Mouse (Mus musculus): ENCODE results near the gene Dcst2. TPM values are rescaled to one million over a fixed set of nuclear protein-coding genes. Genes with fewer than 3 reads are reported as not detected.

Dcst2 gene
- polyA plus RNA-seq, 1 experiment from 2014 or later: 0.21 TPM

- Histone ChIP-seq H3K36me3 (replicated peaks; ENCODE audit: control insufficient read depth, insufficient read depth) (no peaks in the 10 kb centered on the region), H3K4me3 (replicated peaks; ENCODE audit: low read length) (no peak overlapping the region), H3K9me3 (ENCODE audit: control insufficient read depth, low read length) (no peaks in the 10 kb centered on the region), H3K27me3 (ENCODE audit: control insufficient read depth, insufficient read depth, low read length) (no peaks in the 10 kb centered on the region), H3K27ac (no peak overlapping the region), H3K4me1 (replicated peaks; ENCODE audit: control insufficient read depth, insufficient read depth, low read length) (peaks cover 40% of the 10 kb centered on the region), H3K9ac (no peak overlapping the region), H3K4me2 (replicated peaks) (no peak overlapping the region)
- WGBS: 13% methylated on average over 4 of the region's 4 CpGs
- ATAC-seq (ENCODE audit: low FRiP score) (no peak), DNase-seq (ENCODE audit: low spot score) (no peak)
These were observed 33.2 kb upstream of the Dcst2 start for GRCm38 (mm10) chr3:89328623-89329022.

GRCm38 (mm10) chr3:89330346-89330745 is 31.4 kb upstream of the Dcst2 start:
- Histone ChIP-seq H3K27me3 (ENCODE audit: control insufficient read depth, insufficient read depth, low read length) (no peaks in the 10 kb centered on the region), H3K27ac (no peak overlapping the region), H3K36me3 (replicated peaks; ENCODE audit: control insufficient read depth, insufficient read depth) (no peaks in the 10 kb centered on the region), H3K9me3 (ENCODE audit: control insufficient read depth, low read length) (no peaks in the 10 kb centered on the region), H3K4me2 (replicated peaks) (no peak overlapping the region), H3K9ac (no peak overlapping the region), H3K4me1 (replicated peaks; ENCODE audit: control insufficient read depth, insufficient read depth, low read length) (peaks cover 40% of the 10 kb centered on the region), H3K4me3 (replicated peaks; ENCODE audit: low read length) (no peak overlapping the region)
- 27% methylated on average over 3 of the region's 3 CpGs for whole genome bisulfite sequencing
- no peak for ATAC-seq (ENCODE audit: low FRiP score)
- no peak for DNase-seq (ENCODE audit: low spot score)

GRCm38 (mm10) chr3:89330948-89331347 is 30.8 kb upstream of the Dcst2 start:
- no peak overlapping the region for H3K4me3 ChIP-seq (replicated peaks; ENCODE audit: low read length)
- no peaks in the 10 kb centered on the region for H3K27me3 ChIP-seq (ENCODE audit: control insufficient read depth, insufficient read depth, low read length)
- no peak overlapping the region for H3K9ac ChIP-seq
- ATAC-seq (ENCODE audit: low FRiP score) (no peak), DNase-seq (ENCODE audit: low spot score) (no peak)
- peaks cover 40% of the 10 kb centered on the region for H3K4me1 ChIP-seq (replicated peaks; ENCODE audit: control insufficient read depth, insufficient read depth, low read length)
- H3K27ac ChIP-seq: no peak overlapping the region
- 16% methylated on average over 10 of the region's 10 CpGs for WGBS
- peak overlapping the region; percentile 4; the same call in 1 of the 2 replicates for H3K4me2 ChIP-seq (replicated peaks)
- no peaks in the 10 kb centered on the region for H3K9me3 ChIP-seq (ENCODE audit: control insufficient read depth, low read length)
- no peaks in the 10 kb centered on the region for H3K36me3 ChIP-seq (replicated peaks; ENCODE audit: control insufficient read depth, insufficient read depth)

DNA sequence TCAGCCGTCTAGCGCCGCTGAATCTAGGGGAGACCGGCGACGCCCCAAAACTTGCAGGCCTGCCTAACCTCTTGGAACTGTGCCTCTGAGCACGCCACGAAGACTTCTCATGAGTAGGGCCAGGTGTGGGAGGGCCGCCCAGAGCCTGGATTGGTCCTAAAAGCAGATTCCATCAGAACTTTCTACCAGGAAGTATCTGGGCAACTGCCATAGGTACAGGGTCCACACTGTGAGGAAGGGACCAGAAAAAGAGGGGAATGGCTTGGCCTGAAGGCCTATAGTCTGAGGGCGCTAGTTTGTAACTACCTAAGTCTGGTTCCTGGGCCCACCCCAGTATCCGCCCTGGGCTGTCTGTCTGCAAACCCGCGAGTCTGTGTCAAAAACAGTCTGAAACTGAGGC is 30.2 kb upstream of the Dcst2 start:
- Histone ChIP-seq H3K4me3 (replicated peaks; ENCODE audit: low read length) (no peak overlapping the region), H3K4me1 (replicated peaks; ENCODE audit: control insufficient read depth, insufficient read depth, low read length) (peaks cover 43% of the 10 kb centered on the region), H3K27me3 (ENCODE audit: control insufficient read depth, insufficient read depth, low read length) (no peaks in the 10 kb centered on the region), H3K36me3 (replicated peaks; ENCODE audit: control insufficient read depth, insufficient read depth) (no peaks in the 10 kb centered on the region), H3K9me3 (ENCODE audit: control insufficient read depth, low read length) (no peaks in the 10 kb centered on the region), H3K27ac (no peak overlapping the region), H3K9ac (no peak overlapping the region), H3K4me2 (replicated peaks) (0 out of 2 replicates have a peak overlapping the region, but pooled peaks have one; percentile 4)
- whole genome bisulfite sequencing: 77% methylated on average over 13 of the region's 13 CpGs
- ATAC-seq (ENCODE audit: low FRiP score): no peak
- DNase-seq (ENCODE audit: low spot score): no peak

DNA sequence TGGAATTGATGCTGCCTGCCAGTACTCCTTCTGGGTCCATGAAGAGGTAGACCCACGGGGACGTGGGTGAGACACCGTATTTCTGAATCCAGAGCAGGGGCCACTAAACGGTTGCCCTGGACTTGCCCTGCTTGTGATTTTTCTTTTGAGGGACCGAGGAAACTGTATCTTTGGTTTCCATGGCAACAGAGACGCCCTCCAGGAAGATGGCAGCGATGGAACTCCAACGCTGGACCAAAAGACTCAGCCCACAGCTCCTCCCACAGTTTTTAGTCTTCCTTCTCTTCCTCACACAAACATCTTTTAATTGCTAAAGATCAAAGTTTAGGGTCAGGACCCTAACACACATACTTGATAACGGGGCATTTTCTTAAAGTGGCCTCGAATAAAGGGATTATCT is 29.8 kb upstream of the Dcst2 start:
- Histone ChIP-seq H3K4me3 (replicated peaks; ENCODE audit: low read length) (no peak overlapping the region), H3K4me1 (replicated peaks; ENCODE audit: control insufficient read depth, insufficient read depth, low read length) (peaks cover 46% of the 10 kb centered on the region), H3K9me3 (ENCODE audit: control insufficient read depth, low read length) (no peaks in the 10 kb centered on the region), H3K36me3 (replicated peaks; ENCODE audit: control insufficient read depth, insufficient read depth) (no peaks in the 10 kb centered on the region), H3K27ac (0 out of 2 replicates have a peak overlapping the region, but pooled peaks have one; percentile 55), H3K9ac (0 out of 2 replicates have a peak overlapping the region, but pooled peaks have one; percentile 4), H3K27me3 (ENCODE audit: control insufficient read depth, insufficient read depth, low read length) (no peaks in the 10 kb centered on the region), H3K4me2 (replicated peaks) (no peak overlapping the region)
- DNase-seq (ENCODE audit: low spot score): no peak
- no peak for ATAC-seq (ENCODE audit: low FRiP score)
- WGBS: 34% methylated on average over 10 of the region's 10 CpGs

DNA sequence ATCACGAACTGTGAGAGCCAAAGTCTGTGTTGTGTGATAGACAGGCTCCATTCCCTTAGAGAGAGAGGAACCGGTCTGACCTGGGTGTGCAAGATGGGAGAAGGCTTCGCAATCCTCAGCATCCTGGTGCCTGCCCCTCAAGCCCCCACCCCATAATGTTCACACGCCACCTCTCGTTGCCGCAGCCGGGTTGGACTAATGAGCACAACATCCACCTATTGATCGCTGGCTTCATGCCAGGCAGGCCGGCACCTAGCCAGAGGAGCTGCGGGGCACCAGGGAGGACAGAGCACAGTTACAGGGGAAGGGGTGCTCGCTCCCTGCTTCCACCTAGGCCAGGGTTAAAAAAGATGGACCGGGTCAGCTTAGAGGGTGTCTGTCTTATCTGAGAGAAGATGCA is 29.3 kb upstream of the Dcst2 start:
- no peaks in the 10 kb centered on the region for H3K36me3 ChIP-seq (replicated peaks; ENCODE audit: control insufficient read depth, insufficient read depth)
- no peak overlapping the region for H3K4me3 ChIP-seq (replicated peaks; ENCODE audit: low read length)
- no peak for DNase-seq (ENCODE audit: low spot score)
- H3K4me1 ChIP-seq (replicated peaks; ENCODE audit: control insufficient read depth, insufficient read depth, low read length): peaks cover 43% of the 10 kb centered on the region
- H3K27me3 ChIP-seq (ENCODE audit: control insufficient read depth, insufficient read depth, low read length): no peaks in the 10 kb centered on the region
- H3K9ac ChIP-seq: 0 out of 2 replicates have a peak overlapping the region, but pooled peaks have one; percentile 4
- ATAC-seq (ENCODE audit: low FRiP score): peak; percentile 34; the same call in 1 of the 2 replicates
- no peaks in the 10 kb centered on the region for H3K9me3 ChIP-seq (ENCODE audit: control insufficient read depth, low read length)
- WGBS: 29% methylated on average over 12 of the region's 12 CpGs
- peak overlapping the region; percentile 4 for H3K4me2 ChIP-seq (replicated peaks)
- peak overlapping the region; percentile 55 for H3K27ac ChIP-seq

DNA sequence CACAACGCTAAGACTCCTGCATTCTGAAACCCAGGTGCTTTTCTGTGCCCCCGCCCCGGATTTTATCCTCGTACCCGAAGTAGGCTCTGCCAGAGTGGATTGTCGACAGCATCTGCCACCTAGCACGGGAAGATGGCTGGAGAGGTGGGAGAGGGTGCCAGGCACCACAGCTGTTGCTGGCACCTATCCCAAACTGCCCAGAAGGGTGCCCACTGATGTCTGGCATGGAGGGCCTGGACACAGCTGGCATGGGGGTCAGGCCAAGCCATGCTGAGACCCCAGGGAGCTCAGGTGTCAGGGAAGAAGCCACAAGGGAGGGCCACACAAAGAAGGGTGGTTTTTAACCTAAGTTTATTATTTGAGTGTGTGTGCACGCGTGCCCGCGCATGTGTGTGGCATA is 28.7 kb upstream of the Dcst2 start:
- Histone ChIP-seq H3K4me3 (replicated peaks; ENCODE audit: low read length) (no peak overlapping the region), H3K36me3 (replicated peaks; ENCODE audit: control insufficient read depth, insufficient read depth) (no peaks in the 10 kb centered on the region), H3K4me1 (replicated peaks; ENCODE audit: control insufficient read depth, insufficient read depth, low read length) (peaks cover 39% of the 10 kb centered on the region), H3K4me2 (replicated peaks) (peak overlapping the region; percentile 4), H3K9ac (0 out of 2 replicates have a peak overlapping the region, but pooled peaks have one; percentile 4), H3K27me3 (ENCODE audit: control insufficient read depth, insufficient read depth, low read length) (no peaks in the 10 kb centered on the region), H3K27ac (peak overlapping the region; percentile 55), H3K9me3 (ENCODE audit: control insufficient read depth, low read length) (no peaks in the 10 kb centered on the region)
- ATAC-seq (ENCODE audit: low FRiP score): no peak
- no peak for DNase-seq (ENCODE audit: low spot score)
- WGBS: 60% methylated on average over 11 of the region's 11 CpGs

DNA sequence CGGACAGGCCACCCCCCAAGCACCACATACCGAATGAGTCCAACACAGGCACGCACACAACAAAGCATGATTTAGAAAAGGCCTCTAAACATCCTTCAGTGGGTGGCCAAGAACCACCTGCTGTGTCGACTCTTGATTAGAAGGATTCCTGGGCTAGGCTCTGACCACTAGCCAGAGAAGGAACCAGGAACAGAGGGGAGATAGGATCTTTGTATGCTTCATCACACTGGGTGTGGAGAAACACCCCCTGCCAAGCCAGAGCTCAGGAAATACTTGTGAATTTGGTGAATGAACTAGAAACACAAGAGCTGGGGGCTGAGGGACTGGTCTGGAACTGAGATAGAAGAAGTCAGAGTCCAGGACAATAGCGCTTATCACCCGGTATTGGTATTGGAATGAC is 25.2 kb upstream of the Dcst2 start:
- no peak for DNase-seq (ENCODE audit: low spot score)
- Histone ChIP-seq H3K4me1 (replicated peaks; ENCODE audit: control insufficient read depth, insufficient read depth, low read length) (peaks cover 51% of the 10 kb centered on the region), H3K27ac (no peak overlapping the region)

GRCm38 (mm10) chr3:89337062-89337720 is 24.6 kb upstream of the Dcst2 start:
- ATAC-seq (ENCODE audit: low FRiP score): no peak
- Histone ChIP-seq H3K4me3 (replicated peaks; ENCODE audit: low read length) (peak overlapping the region; percentile 83), H3K4me1 (replicated peaks; ENCODE audit: control insufficient read depth, insufficient read depth, low read length) (peaks cover 46% of the 10 kb centered on the region), H3K27ac (peak overlapping the region; percentile 70), H3K4me2 (replicated peaks) (peak overlapping the region; percentile 88), H3K27me3 (ENCODE audit: control insufficient read depth, insufficient read depth, low read length) (no peaks in the 10 kb centered on the region), H3K9me3 (ENCODE audit: control insufficient read depth, low read length) (no peaks in the 10 kb centered on the region), H3K36me3 (replicated peaks; ENCODE audit: control insufficient read depth, insufficient read depth) (no peaks in the 10 kb centered on the region), H3K9ac (peak overlapping the region; percentile 84)
- DNase-seq (ENCODE audit: low spot score): no peak
- WGBS: 2% methylated on average over 17 of the region's 21 CpGs

More for the DNA sequence above, 25.2 kb upstream of the Dcst2 start:
- Histone ChIP-seq H3K4me2 (replicated peaks) (peak overlapping the region; percentile 88), H3K27me3 (ENCODE audit: control insufficient read depth, insufficient read depth, low read length) (no peaks in the 10 kb centered on the region), H3K4me3 (replicated peaks; ENCODE audit: low read length) (peak overlapping the region; percentile 83), H3K36me3 (replicated peaks; ENCODE audit: control insufficient read depth, insufficient read depth) (no peaks in the 10 kb centered on the region), H3K9me3 (ENCODE audit: control insufficient read depth, low read length) (no peaks in the 10 kb centered on the region), H3K9ac (peak overlapping the region; percentile 84)
- no peak for ATAC-seq (ENCODE audit: low FRiP score)
- 8% methylated on average over 6 of the region's 6 CpGs for WGBS
